Mouse (Mus musculus) embryonic facial prominence, embryonic 14.5 days (tissue): ENCODE results near the gene Prdm1. TPM values are rescaled to one million over a fixed set of nuclear protein-coding genes. Genes with fewer than 3 reads are reported as not detected.

Source experiments
- ATAC-seq: fragments of 200-750 bp; cut with Nextera tagmentation; 2 replicates; pipeline ENCODE4 v1.8.0; 2017; ENCODE audit warnings: low read depth, moderate number of reproducible peaks, moderate TSS enrichment
- DNase-seq: peaks from one replicate; pipeline ENCODE4 v3.0.0-alpha.2; 2015; ENCODE audit warnings: low spot score
- H3K27ac ChIP-seq: fragments of 300-500 bp; sonication (generic); replicated peaks from 2 replicates; pipeline ENCODE4 v1.5.1; 2014; ENCODE audit warnings: low read depth, mild to moderate bottlenecking, low read length, moderate library complexity
- H3K27me3 ChIP-seq: fragments of 300-500 bp; sonication (generic); replicated peaks from 2 replicates; pipeline ENCODE4 v1.6.1; 2014; ENCODE audit warnings: low read length; ENCODE audit not compliant: control insufficient read depth, insufficient read depth
- H3K36me3 ChIP-seq: fragments of 300-500 bp; sonication (generic); 2 replicates; pipeline ENCODE4 v1.6.1; 2014; ENCODE audit warnings: low read length, mixed read lengths; ENCODE audit not compliant: control insufficient read depth, insufficient read depth
- H3K4me1 ChIP-seq: fragments of 300-500 bp; sonication (generic); 2 replicates; pipeline ENCODE4 v1.6.1; 2014; ENCODE audit warnings: antibody characterized with exemption, low read length; ENCODE audit not compliant: control insufficient read depth, insufficient read depth
- H3K4me2 ChIP-seq: fragments of 300-500 bp; sonication (generic); 2 replicates; pipeline ENCODE4 v1.6.1; 2014; ENCODE audit warnings: low read depth, mild to moderate bottlenecking, low read length, moderate library complexity, mixed read lengths
- H3K4me3 ChIP-seq: fragments of 300-500 bp; sonication (generic); 2 replicates; pipeline ENCODE4 v1.5.1; 2014; ENCODE audit warnings: low read depth, mild to moderate bottlenecking, low read length
- H3K9ac ChIP-seq: fragments of 300-500 bp; sonication (generic); 2 replicates; pipeline ENCODE4 v1.6.1; 2014; ENCODE audit warnings: low read depth, mild to moderate bottlenecking, low read length, moderate library complexity, mixed read lengths
- H3K9me3 ChIP-seq: fragments of 300-500 bp; sonication (generic); 2 replicates; pipeline ENCODE4 v1.6.1; 2016; ENCODE audit warnings: low read length; ENCODE audit not compliant: control insufficient read depth
- WGBS: fragments of 180-500 bp; shearing (Covaris S2); extraction: QIAGEN DNeasy Blood & Tissue Kit; methylation state at CpG from one replicate; pipeline ENCODE4 v1.1.7; 2014; 5-methylcytosine and 5-hydroxymethylcytosine counted together
- polyA plus RNA-seq: library from polyadenylated mRNA; unstranded; fragments of >200 nt; fragmentation: Nextera tagmentation; extraction: Ambion mirVana; gene quantifications from 2 replicates; pipeline ENCODE4 v1.2.1, GENCODE M21; 2014

The Prdm1 gene
- polyA plus RNA-seq, 1 experiment from 2014 or later, result 3.1 TPM

DNA sequence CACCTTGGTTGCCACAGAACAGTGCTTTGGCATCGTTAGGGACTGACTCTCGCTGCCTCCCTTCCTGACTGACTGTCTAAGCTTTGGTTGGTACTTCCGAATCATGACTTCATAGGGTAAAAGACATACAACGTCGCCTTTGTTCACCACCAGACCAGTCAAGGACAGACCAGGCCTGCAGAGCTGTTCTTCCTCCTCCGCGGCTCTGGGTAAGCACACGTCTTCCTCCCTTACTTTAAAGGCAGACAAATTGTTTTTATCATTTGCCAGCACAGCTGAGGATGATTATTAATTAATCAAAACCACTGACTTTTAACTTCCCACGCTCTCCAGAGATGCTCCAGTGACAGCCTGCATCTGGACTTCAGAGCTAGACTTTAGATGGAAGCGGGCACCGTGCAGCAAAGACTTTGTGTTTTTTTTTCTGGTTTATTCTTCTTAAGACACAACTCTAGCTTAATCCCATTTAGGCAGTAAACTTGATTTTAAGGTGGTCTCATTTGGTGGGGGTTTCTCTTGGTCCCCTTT, 139.5 kb downstream of the Prdm1 start:
- ATAC-seq, result no peak
- 39% methylated on average over 11 of the region's 11 CpGs for WGBS
- no peak for DNase-seq
- Histone ChIP-seq H3K4me3 (no peak overlapping the region), H3K9ac (no peak overlapping the region; the same call in 1 of the 2 replicates), H3K27ac (no peak overlapping the region), H3K4me1 (0 out of 2 replicates have a peak, but pooled peaks cover 2% of the 10 kb centered on the region), H3K4me2 (no peak overlapping the region), H3K27me3 (no peaks in the 10 kb centered on the region), H3K9me3 (no peaks in the 10 kb centered on the region), H3K36me3 (no peaks in the 10 kb centered on the region)
